Mouse (Mus musculus) bone marrow, adult 2 months (tissue): ENCODE results near the gene Wipi1. TPM values are rescaled to one million over a fixed set of nuclear protein-coding genes. Genes with fewer than 3 reads are reported as not detected.

ENCODE experiments used
- H3K27ac ChIP-seq: fragments of 200-500 bp; 2 replicates; pipeline ENCODE4 v1.5.1; 2012; ENCODE audit warnings: low read depth, mild to moderate bottlenecking, control low read depth, inconsistent platforms, low read length; ENCODE audit not compliant: control insufficient read depth, poor library complexity, insufficient read depth
- H3K4me1 ChIP-seq: fragments of 200-500 bp; 2 replicates; pipeline ENCODE4 v1.6.1; 2011; ENCODE audit warnings: low read length; ENCODE audit not compliant: control insufficient read depth, insufficient read depth
- H3K4me3 ChIP-seq: fragments of 200-500 bp; replicated peaks from 2 replicates; pipeline ENCODE3; 2011; ENCODE audit warnings: mild to moderate bottlenecking, low read depth, low read length, control low read depth; ENCODE audit not compliant: control insufficient read depth
- CTCF ChIP-seq: fragments of 200-500 bp; IDR thresholded peaks from 2 replicates; pipeline ENCODE4 v1.5.1; 2011; ENCODE audit warnings: low read length, control low read depth; ENCODE audit not compliant: control insufficient read depth, insufficient read depth
- POLR2A ChIP-seq: fragments of 200-500 bp; IDR thresholded peaks from 2 replicates; pipeline ENCODE4 v1.6.1; 2011; ENCODE audit warnings: low read depth, mild to moderate bottlenecking, control low read depth, low read length, borderline replicate concordance; ENCODE audit not compliant: control insufficient read depth
- WGBS: fragments of 180-500 bp; shearing (Covaris S2); methylation state at CpG from one replicate; pipeline ENCODE4 v1.1.7; 2018; 5-methylcytosine and 5-hydroxymethylcytosine counted together
- polyA plus RNA-seq: library from polyadenylated mRNA; stranded (reverse); fragments of >200 nt; gene quantifications from 2 replicates; pipeline ENCODE4 v1.2.4, GENCODE M21; 2011; ENCODE audit warnings: low replicate concordance; ENCODE audit not compliant: missing spikeins, insufficient read depth, insufficient read length

Gene Wipi1
- polyA plus RNA-seq, 1 experiment: 13.3 TPM

- no peaks in the 10 kb centered on the region for H3K4me1 ChIP-seq
- no peak overlapping the region for H3K27ac ChIP-seq
- TF ChIP-seq POLR2A: no peak
- no peak for TF ChIP-seq CTCF
- 57% methylated on average over 6 of the region's 6 CpGs for WGBS
- no peak overlapping the region for H3K4me3 ChIP-seq
Measured at GRCm38 (mm10) chr11:109593200-109593981, 18.4 kb downstream of the Wipi1 start.

- no peak for TF ChIP-seq POLR2A
- TF ChIP-seq CTCF: no peak
- peaks cover 2% of the 10 kb centered on the region; the same call in 1 of the 2 replicates for H3K4me1 ChIP-seq
- H3K27ac ChIP-seq: no peak overlapping the region
- 89% methylated on average over 4 of the region's 4 CpGs for WGBS
- no peak overlapping the region for H3K4me3 ChIP-seq
Measured at GRCm38 (mm10) chr11:109591511-109591910, 20.3 kb downstream of the Wipi1 start.

- H3K4me3 ChIP-seq: no peak overlapping the region
- WGBS: 82% methylated on average over 8 of the region's 8 CpGs
Measured at GRCm38 (mm10) chr11:109590012-109590411, 21.8 kb downstream of the Wipi1 start.

GRCm38 (mm10) chr11:109587638-109588374 is 24.0 kb downstream of the Wipi1 start:
- peaks cover 4% of the 10 kb centered on the region; the same call in 1 of the 2 replicates for H3K4me1 ChIP-seq
- no peak for TF ChIP-seq CTCF
- TF ChIP-seq POLR2A: no peak
- WGBS: 13% methylated on average over 15 of the region's 15 CpGs
- peak overlapping the region; percentile 12 for H3K27ac ChIP-seq
- H3K4me3 ChIP-seq: no peak overlapping the region

More at GRCm38 (mm10) chr11:109590012-109590411, 21.8 kb downstream of the Wipi1 start:
- no peak for TF ChIP-seq POLR2A
- TF ChIP-seq CTCF: no peak
- peaks cover 4% of the 10 kb centered on the region; the same call in 1 of the 2 replicates for H3K4me1 ChIP-seq
- H3K27ac ChIP-seq: no peak overlapping the region

GRCm38 (mm10) chr11:109587019-109587418 is 24.7 kb downstream of the Wipi1 start:
- TF ChIP-seq POLR2A (no peak), CTCF (no peak)
- WGBS: 34% methylated on average over 13 of the region's 13 CpGs
- no peak overlapping the region for H3K4me3 ChIP-seq
- peaks cover 4% of the 10 kb centered on the region; the same call in 1 of the 2 replicates for H3K4me1 ChIP-seq
- no peak overlapping the region for H3K27ac ChIP-seq

GRCm38 (mm10) chr11:109586424-109586823 is 25.3 kb downstream of the Wipi1 start:
- Histone ChIP-seq H3K27ac (no peak overlapping the region), H3K4me3 (no peak overlapping the region), H3K4me1 (peaks cover 4% of the 10 kb centered on the region; the same call in 1 of the 2 replicates)
- TF ChIP-seq POLR2A: no peak
- no peak for TF ChIP-seq CTCF
- WGBS: 35% methylated on average over 2 of the region's 2 CpGs

GRCm38 (mm10) chr11:109584843-109585713 is 26.7 kb downstream of the Wipi1 start:
- H3K4me1 ChIP-seq: peaks cover 4% of the 10 kb centered on the region; the same call in 1 of the 2 replicates
- no peak overlapping the region for H3K27ac ChIP-seq
- TF ChIP-seq POLR2A (0 out of 2 replicates have a peak, but pooled peaks have one; percentile 16), CTCF (peak; percentile 97)
- 40% methylated on average over 11 of the region's 11 CpGs for WGBS
- no peak overlapping the region for H3K4me3 ChIP-seq
